In genomic region chr15:98002113-98002990, GRCm38 (mm10) we compare ENCODE assay signal across 8 mouse cellular contexts. TPM values are rescaled to one million over a fixed set of nuclear protein-coding genes. Genes with fewer than 3 reads are reported as not detected.
DNase-seq lines count a peak whose midpoint lies in the region; ATAC-seq lines count a peak whose summit lies in the region.

No protein-coding gene starts in this region.

- peak overlapping the region; percentile 57 for H3K4me3 ChIP-seq in heart, embryonic 11.5 days (ENCODE audit: low read depth, low read length)
- H3K4me3 ChIP-seq in hindbrain, embryonic 12.5 days, result peak overlapping the region; percentile 58
- H3K4me3 ChIP-seq in liver, embryonic 15.5 days (replicated peaks), result 0 out of 2 replicates have a peak overlapping the region, but pooled peaks have one; percentile 1

- no peak for ATAC-seq in heart, embryonic 11.5 days (replicated peaks; ENCODE audit: insufficient number of reproducible peaks, low FRiP score, low TSS enrichment)
- 0 out of 2 replicates have a peak, but pooled peaks have one; percentile 9 for ATAC-seq in common myeloid progenitor, adult 5-6 weeks (replicated peaks; ENCODE audit: low read depth, poor library complexity, severe bottlenecking)
- peak; percentile 62 for ATAC-seq in hindbrain, embryonic 12.5 days (ENCODE audit: low FRiP score)
- no peak for ATAC-seq in liver, embryonic 15.5 days (ENCODE audit: insufficient read depth)

- H3K27me3 ChIP-seq in heart, embryonic 11.5 days (ENCODE audit: control insufficient read depth, insufficient read depth, low read length), result peaks cover 61% of the 10 kb centered on the region
- peaks cover 29% of the 10 kb centered on the region for H3K27me3 ChIP-seq in hindbrain, embryonic 12.5 days
- peaks cover 99% of the 10 kb centered on the region for H3K27me3 ChIP-seq in liver, embryonic 15.5 days

- under 1% methylated on average over 42 of the region's 42 CpGs for WGBS in heart, embryonic 11.5 days (ENCODE audit: insufficient replicate concordance)
- WGBS in hindbrain, embryonic 12.5 days, result under 1% methylated on average over 40 of the region's 42 CpGs
- WGBS in liver, embryonic 15.5 days (ENCODE audit: insufficient replicate concordance), result 2% methylated on average over 41 of the region's 42 CpGs

- H3K36me3 ChIP-seq in heart, embryonic 11.5 days (ENCODE audit: control insufficient read depth, insufficient read depth, low read length), result no peaks in the 10 kb centered on the region
- H3K36me3 ChIP-seq in hindbrain, embryonic 12.5 days, result peaks cover 12% of the 10 kb centered on the region; the same call in 1 of the 2 replicates
- no peaks in the 10 kb centered on the region for H3K36me3 ChIP-seq in liver, embryonic 15.5 days (replicated peaks)

- no peak for DNase-seq in heart, adult 9 months (ENCODE audit: low spot score in 2 of 2)
- no peak for DNase-seq in cerebellum, adult 9-11 months
- DNase-seq in urinary bladder, postnatal 10 days (ENCODE audit: low spot score), result no peak
- DNase-seq in natural killer cell, adult 2 months (ENCODE audit: low spot score in 2 of 2), result no peak

- H3K4me1 ChIP-seq in heart, embryonic 11.5 days (ENCODE audit: control insufficient read depth, insufficient read depth, low read length), result peaks cover 38% of the 10 kb centered on the region
- H3K4me1 ChIP-seq in hindbrain, embryonic 12.5 days, result peaks cover 57% of the 10 kb centered on the region
- H3K4me1 ChIP-seq in liver, embryonic 15.5 days (replicated peaks), result peaks cover 14% of the 10 kb centered on the region; the same call in 1 of the 2 replicates

- peak overlapping the region; percentile 66 for H3K27ac ChIP-seq in heart, embryonic 11.5 days (ENCODE audit: low read depth, low read length)
- peak overlapping the region; percentile 96 for H3K27ac ChIP-seq in hindbrain, embryonic 12.5 days
- no peak overlapping the region for H3K27ac ChIP-seq in liver, embryonic 15.5 days (replicated peaks)

- no peaks in the 10 kb centered on the region for H3K9me3 ChIP-seq in heart, embryonic 11.5 days (replicated peaks; ENCODE audit: control insufficient read depth, low read length)
- H3K9me3 ChIP-seq in hindbrain, embryonic 12.5 days (replicated peaks), result no peaks in the 10 kb centered on the region
- H3K9me3 ChIP-seq in liver, embryonic 15.5 days (replicated peaks), result no peaks in the 10 kb centered on the region

- H3K9ac ChIP-seq in heart, embryonic 11.5 days (ENCODE audit: low read depth, low read length), result peak overlapping the region; percentile 75
- peak overlapping the region; percentile 80 for H3K9ac ChIP-seq in hindbrain, embryonic 12.5 days
- H3K9ac ChIP-seq in liver, embryonic 15.5 days, result no peak overlapping the region

- H3K4me2 ChIP-seq in heart, embryonic 11.5 days, result peak overlapping the region; percentile 71
- H3K4me2 ChIP-seq in hindbrain, embryonic 12.5 days (replicated peaks), result peak overlapping the region; percentile 82
- peak overlapping the region; percentile 10; the same call in 1 of the 2 replicates for H3K4me2 ChIP-seq in liver, embryonic 15.5 days

RNA-seq across cellular contexts. Expression of gene Col2a1, which starts 2.1 kb away (rescaled TPM):
- polyA plus RNA-seq in heart, embryonic 11.5 days (2014; fragmentation: Nextera tagmentation; extraction: Ambion mirVana), result 61.9 and 80.7 TPM in 2 replicates
- total RNA-seq in common myeloid progenitor, adult 5-6 weeks (2017), result 0.09 TPM in 1 of 2 replicates, not detected in the other
- 459 and 487 TPM in 2 replicates for polyA plus RNA-seq in hindbrain, embryonic 12.5 days (2016; fragmentation: Nextera tagmentation; extraction: Ambion mirVana)
- 0.48 and 5.3 TPM in 2 replicates for polyA plus RNA-seq in liver, embryonic 15.5 days (2015; fragmentation: Nextera tagmentation; extraction: Ambion mirVana)

RNA-seq across cellular contexts. Expression of gene Tmem106c, which starts 38.4 kb away (rescaled TPM):
- polyA plus RNA-seq in heart, embryonic 11.5 days (2014; fragmentation: Nextera tagmentation; extraction: Ambion mirVana), result 30.1 and 34.9 TPM in 2 replicates
- total RNA-seq in common myeloid progenitor, adult 5-6 weeks (2017), result 26.4 and 40.0 TPM in 2 replicates
- 44.0 and 49.5 TPM in 2 replicates for polyA plus RNA-seq in hindbrain, embryonic 12.5 days (2016; fragmentation: Nextera tagmentation; extraction: Ambion mirVana)
- 14.2 and 15.8 TPM in 2 replicates for polyA plus RNA-seq in liver, embryonic 15.5 days (2015; fragmentation: Nextera tagmentation; extraction: Ambion mirVana)

Comparison
In these comparisons a context has a peak if more than half of its experiments do, and no peak if none do; other contexts are left out.
1. ATAC-seq: peak in common myeloid progenitor, adult 5-6 weeks (single experiment) and hindbrain, embryonic 12.5 days (single experiment); none in heart, embryonic 11.5 days (single experiment) and liver, embryonic 15.5 days (single experiment).
2. H3K4me2 ChIP-seq: peak in every context shown above with its lines; median percentile 82 in hindbrain, embryonic 12.5 days; 71 in heart, embryonic 11.5 days; 10 in liver, embryonic 15.5 days.
3. H3K4me3 ChIP-seq: peak in every context shown above with its lines; median percentile 58 in hindbrain, embryonic 12.5 days; 57 in heart, embryonic 11.5 days; 1 in liver, embryonic 15.5 days.
4. RNA of gene Col2a1, which starts 2.1 kb away (polyA plus RNA-seq): 459 to 487 TPM in hindbrain, embryonic 12.5 days and 61.9 to 80.7 TPM in heart, embryonic 11.5 days; 0.48 to 5.3 TPM in liver, embryonic 15.5 days; every median in the first group is over 10 times any median in the second.